Mouse (Mus musculus) liver, adult 2 months (tissue): ENCODE data around the gene Tceal7.

ENCODE experiments used
- CTCF ChIP-seq: fragments of 200-500 bp; IDR thresholded peaks from 2 replicates; pipeline ENCODE4 v1.5.1; 2011; ENCODE audit warnings: low read depth, low read length, control low read depth
- POLR2A ChIP-seq: fragments of 200-500 bp; IDR thresholded peaks from 2 replicates; pipeline ENCODE4 v1.6.1; 2011; ENCODE audit warnings: low read length, control low read depth; ENCODE audit not compliant: insufficient read depth; ENCODE audit errors: extremely low read depth

- TF ChIP-seq CTCF (no peak), POLR2A (no peak)
Observed at GRCm38 (mm10) chrX:136268173-136268572, 53.6 kb downstream of the Tceal7 start.
